Mouse (Mus musculus) cerebellum, adult 2 months (tissue): Measurements from ENCODE around the gene Gm3055.
"Not testable (repeated sequence)": the region's sequence is repeated elsewhere in the genome, so short reads cannot be mapped to it uniquely, and the experiment has no call there.

Experiments used
- CTCF ChIP-seq: fragments of 200-500 bp; IDR thresholded peaks from 2 replicates; pipeline ENCODE4 v1.5.1; 2011; ENCODE audit warnings: low read depth, mild to moderate bottlenecking, control low read depth, low read length, moderate library complexity, borderline replicate concordance; ENCODE audit not compliant: insufficient read depth
- POLR2A ChIP-seq: fragments of 200-500 bp; IDR thresholded peaks from 2 replicates; pipeline ENCODE4 v1.6.1; 2011; ENCODE audit warnings: low read length, control low read depth, borderline replicate concordance; ENCODE audit not compliant: insufficient read depth

GRCm38 (mm10) chr10:81811899-81812298, 40.9 kb upstream of the Gm3055 start, which contains the start of gene Gm4767:
- not testable (repeated sequence) for TF ChIP-seq CTCF, POLR2A
